Mouse (Mus musculus) hindbrain, embryonic 11.5 days (tissue): Measurements from ENCODE around the gene Robo4. TPM values are rescaled to one million over a fixed set of nuclear protein-coding genes. Genes with fewer than 3 reads are reported as not detected.

ENCODE experiments used
- ATAC-seq: fragments of 200-750 bp; cut with Nextera tagmentation; 2 replicates; pipeline ENCODE4 v1.8.0; 2017; ENCODE audit warnings: mild to moderate bottlenecking, moderate TSS enrichment, moderate library complexity; ENCODE audit not compliant: low FRiP score
- DNase-seq: peaks from one replicate; pipeline ENCODE4 v3.0.0-alpha.2; 2015; ENCODE audit warnings: low spot score
- H3K27ac ChIP-seq: fragments of 300-500 bp; sonication (generic); 2 replicates; pipeline ENCODE4 v1.5.1; 2014; ENCODE audit warnings: mild to moderate bottlenecking, low read depth, low read length
- H3K27me3 ChIP-seq: fragments of 300-500 bp; sonication (generic); 2 replicates; pipeline ENCODE4 v1.6.1; 2014; ENCODE audit warnings: mild to moderate bottlenecking, low read length, moderate library complexity, mixed read lengths; ENCODE audit not compliant: control insufficient read depth, insufficient read depth
- H3K36me3 ChIP-seq: fragments of 300-500 bp; sonication (generic); 2 replicates; pipeline ENCODE4 v1.6.1; 2014; ENCODE audit warnings: mild to moderate bottlenecking, low read length, moderate library complexity, mixed read lengths; ENCODE audit not compliant: control insufficient read depth, insufficient read depth
- H3K4me1 ChIP-seq: fragments of 300-500 bp; sonication (generic); replicated peaks from 2 replicates; pipeline ENCODE4 v1.6.1; 2014; ENCODE audit warnings: low read length, mixed read lengths; ENCODE audit not compliant: control insufficient read depth, insufficient read depth
- H3K4me2 ChIP-seq: fragments of 300-500 bp; sonication (generic); replicated peaks from 2 replicates; pipeline ENCODE4 v1.6.1; 2014; ENCODE audit warnings: mild to moderate bottlenecking, low read depth, low read length
- H3K4me3 ChIP-seq: fragments of 300-500 bp; sonication (generic); 2 replicates; pipeline ENCODE4 v1.5.1; 2014; ENCODE audit warnings: low read depth, low read length
- H3K9ac ChIP-seq: fragments of 300-500 bp; sonication (generic); 2 replicates; pipeline ENCODE4 v1.6.1; 2014; ENCODE audit warnings: low read depth, low read length
- H3K9me3 ChIP-seq: fragments of 300-500 bp; sonication (generic); 2 replicates; pipeline ENCODE4 v1.6.1; 2016; ENCODE audit warnings: low read length; ENCODE audit not compliant: control insufficient read depth
- WGBS: fragments of 180-500 bp; shearing (Covaris S2); extraction: QIAGEN DNeasy Blood & Tissue Kit; methylation state at CpG from one replicate; pipeline ENCODE4 v1.1.7; 2014; 5-methylcytosine and 5-hydroxymethylcytosine counted together
- polyA plus RNA-seq: library from polyadenylated mRNA; unstranded; fragments of >200 nt; fragmentation: Nextera tagmentation; extraction: Ambion mirVana; gene quantifications from 2 replicates; pipeline ENCODE4 v1.2.1, GENCODE M21; 2014

Gene Robo4
- polyA plus RNA-seq, 1 experiment from 2014 or later, result 5.5 TPM

GRCm38 (mm10) chr9:37454011-37454492 is 52.4 kb downstream of the Robo4 start:
- H3K4me2 ChIP-seq, result no peak overlapping the region

GRCm38 (mm10) chr9:37454991-37455390 is 53.3 kb downstream of the Robo4 start:
- no peaks in the 10 kb centered on the region for H3K36me3 ChIP-seq
- DNase-seq, result no peak
- no peak overlapping the region for H3K9ac ChIP-seq
- H3K27ac ChIP-seq, result peak overlapping the region; percentile 73
- no peaks in the 10 kb centered on the region for H3K9me3 ChIP-seq
- no peak overlapping the region for H3K4me3 ChIP-seq
- H3K4me2 ChIP-seq, result no peak overlapping the region
- H3K27me3 ChIP-seq, result peaks cover 80% of the 10 kb centered on the region
- 3% methylated on average over 3 of the region's 3 CpGs for WGBS
- ATAC-seq, result 0 out of 2 replicates have a peak, but pooled peaks have one; percentile 3
- H3K4me1 ChIP-seq, result peaks cover 6% of the 10 kb centered on the region

More at GRCm38 (mm10) chr9:37454011-37454492, 52.4 kb downstream of the Robo4 start:
- peaks cover 6% of the 10 kb centered on the region for H3K4me1 ChIP-seq
- H3K36me3 ChIP-seq, result no peaks in the 10 kb centered on the region
- ATAC-seq (peak; percentile 86), DNase-seq (peak; percentile 80)
- WGBS, result 5% methylated on average over 6 of the region's 6 CpGs
- no peak overlapping the region for H3K9ac ChIP-seq
- H3K27me3 ChIP-seq, result peaks cover 74% of the 10 kb centered on the region
- no peaks in the 10 kb centered on the region for H3K9me3 ChIP-seq
- no peak overlapping the region for H3K4me3 ChIP-seq
- H3K27ac ChIP-seq, result peak overlapping the region; percentile 73; the same call in 1 of the 2 replicates

DNA sequence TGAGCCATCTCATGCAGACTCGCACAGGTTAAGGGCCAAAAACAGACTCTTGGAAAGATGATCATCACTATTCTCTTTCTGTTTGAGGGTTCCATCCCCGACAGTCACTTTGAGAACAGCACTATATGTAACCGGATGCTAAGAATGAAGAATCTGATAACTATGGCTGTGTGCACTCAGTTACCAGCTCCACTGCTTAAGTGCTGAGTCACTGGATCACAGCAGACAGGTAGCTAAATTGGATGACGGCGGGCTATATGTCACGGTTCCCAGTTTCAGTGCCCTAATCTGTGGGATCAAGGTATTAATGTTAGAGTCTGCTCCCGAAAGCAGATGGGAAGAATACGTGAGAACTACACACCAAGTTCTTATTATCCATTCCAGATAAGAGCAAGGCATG is 54.2 kb downstream of the Robo4 start:
- Histone ChIP-seq H3K36me3 (no peaks in the 10 kb centered on the region), H3K4me2 (peak overlapping the region; percentile 6), H3K27me3 (peaks cover 83% of the 10 kb centered on the region), H3K27ac (no peak overlapping the region), H3K9ac (no peak overlapping the region), H3K4me3 (no peak overlapping the region), H3K9me3 (no peaks in the 10 kb centered on the region), H3K4me1 (peaks cover 6% of the 10 kb centered on the region)
- 2% methylated on average over 8 of the region's 8 CpGs for WGBS
- DNase-seq (peak; percentile 29), ATAC-seq (no peak)

DNA sequence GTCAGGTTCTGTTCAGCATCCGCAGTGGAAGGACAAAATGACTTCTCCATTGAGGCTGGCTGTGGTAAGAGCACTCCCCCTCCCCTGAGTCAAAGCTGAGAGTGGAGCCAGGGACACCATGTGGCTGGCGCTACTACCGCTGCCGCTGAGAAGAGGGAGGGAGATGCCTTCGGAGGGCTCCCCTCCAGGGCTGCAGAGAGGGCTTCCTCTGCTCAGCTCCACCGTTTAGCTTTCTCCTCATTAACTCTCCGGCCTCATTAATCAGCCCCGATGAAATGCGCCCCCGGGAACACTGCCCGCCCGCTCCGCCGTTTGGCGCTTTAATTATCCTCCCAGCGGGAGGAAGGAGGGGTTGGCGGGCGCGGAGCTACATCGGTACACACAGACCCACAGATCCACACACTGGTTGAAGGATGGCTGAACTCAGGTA is 54.8 kb downstream of the Robo4 start:
- ATAC-seq (peak; percentile 51), DNase-seq (peak; percentile 71)
- H3K9me3 ChIP-seq, result no peaks in the 10 kb centered on the region
- peak overlapping the region; percentile 43; the same call in 1 of the 2 replicates for H3K27ac ChIP-seq
- 0% methylated on average over 19 of the region's 20 CpGs for WGBS
- H3K4me3 ChIP-seq, result 0 out of 2 replicates have a peak overlapping the region, but pooled peaks have one; percentile 8
- peaks cover 6% of the 10 kb centered on the region for H3K4me1 ChIP-seq
- no peaks in the 10 kb centered on the region for H3K36me3 ChIP-seq
- H3K27me3 ChIP-seq, result peaks cover 86% of the 10 kb centered on the region
- H3K4me2 ChIP-seq, result peak overlapping the region; percentile 6
- no peak overlapping the region for H3K9ac ChIP-seq

- Histone ChIP-seq H3K27me3 (peaks cover 84% of the 10 kb centered on the region), H3K27ac (peak overlapping the region; percentile 43), H3K4me2 (no peak overlapping the region), H3K4me3 (no peak overlapping the region), H3K9me3 (no peaks in the 10 kb centered on the region), H3K36me3 (no peaks in the 10 kb centered on the region), H3K9ac (no peak overlapping the region), H3K4me1 (peaks cover 6% of the 10 kb centered on the region)
- ATAC-seq, result no peak
- 44% methylated on average over 1 of the region's 1 CpGs for WGBS
- no peak for DNase-seq
Observed at GRCm38 (mm10) chr9:37457151-37457550, 55.5 kb downstream of the Robo4 start.

- Histone ChIP-seq H3K9me3 (no peaks in the 10 kb centered on the region), H3K9ac (peak overlapping the region; percentile 69), H3K27ac (peak overlapping the region; percentile 94), H3K36me3 (no peaks in the 10 kb centered on the region), H3K27me3 (peaks cover 72% of the 10 kb centered on the region), H3K4me3 (peak overlapping the region; percentile 40), H3K4me2 (peak overlapping the region; percentile 77), H3K4me1 (peaks cover 2% of the 10 kb centered on the region)
- no peak for ATAC-seq
- DNase-seq, result peak; percentile 50
- 1% methylated on average over 9 of the region's 9 CpGs for WGBS
Observed at GRCm38 (mm10) chr9:37459665-37460042, 58.0 kb downstream of the Robo4 start.

DNA sequence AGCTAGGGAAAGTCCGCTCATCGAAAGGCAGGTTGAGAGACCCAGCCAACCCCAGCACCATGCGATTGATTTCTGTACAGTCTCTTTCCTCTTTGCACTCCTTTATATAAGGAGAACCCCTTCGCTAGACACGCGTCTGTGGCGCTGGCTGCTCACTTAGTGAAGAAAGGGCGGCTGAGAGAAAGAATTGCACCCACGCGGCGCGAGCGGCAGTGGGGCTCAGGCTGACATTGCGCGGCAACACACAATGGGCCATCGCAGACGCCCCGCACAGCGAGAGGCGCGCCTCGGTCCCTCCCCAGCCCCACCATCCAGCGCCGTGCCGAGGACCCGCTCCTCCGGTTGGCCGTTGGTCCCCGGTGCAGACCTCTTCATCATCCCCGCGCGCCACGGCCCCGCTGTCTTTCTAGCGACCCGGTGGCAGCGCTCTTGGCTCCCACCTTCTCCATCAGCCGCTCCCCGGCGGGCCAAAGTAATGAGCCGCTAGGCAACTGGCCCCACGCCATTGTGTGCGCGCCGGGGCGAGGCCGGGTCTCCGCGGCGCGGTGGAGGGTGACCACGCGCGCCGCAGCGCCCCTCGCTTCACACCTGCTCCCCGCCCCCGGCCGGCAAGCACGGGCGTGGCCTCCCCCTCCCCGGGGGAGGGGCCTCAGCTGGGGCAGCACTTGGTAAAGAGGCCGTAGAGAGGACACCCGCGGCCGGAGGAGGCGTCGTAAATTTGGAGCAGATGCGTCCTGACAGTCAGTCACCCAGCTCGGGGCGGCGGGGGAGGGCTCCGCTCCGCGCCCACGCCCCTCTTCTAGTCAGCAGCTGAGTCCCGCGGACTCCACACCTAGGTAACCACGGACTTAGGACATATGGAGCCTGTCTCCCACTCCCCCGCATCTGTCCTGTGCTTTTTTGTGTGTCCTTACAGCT is 58.6 kb downstream of the Robo4 start:
- H3K36me3 ChIP-seq, result no peaks in the 10 kb centered on the region
- peak overlapping the region; percentile 94 for H3K27ac ChIP-seq
- H3K27me3 ChIP-seq, result peaks cover 68% of the 10 kb centered on the region
- ATAC-seq (peak; percentile 76), DNase-seq (peak; percentile 80)
- H3K4me1 ChIP-seq, result no peaks in the 10 kb centered on the region; the same call in 1 of the 2 replicates
- peak overlapping the region; percentile 40 for H3K4me3 ChIP-seq
- no peaks in the 10 kb centered on the region for H3K9me3 ChIP-seq
- H3K9ac ChIP-seq, result peak overlapping the region; percentile 69
- under 1% methylated on average over 75 of the region's 81 CpGs for WGBS
- peak overlapping the region; percentile 77 for H3K4me2 ChIP-seq

DNA sequence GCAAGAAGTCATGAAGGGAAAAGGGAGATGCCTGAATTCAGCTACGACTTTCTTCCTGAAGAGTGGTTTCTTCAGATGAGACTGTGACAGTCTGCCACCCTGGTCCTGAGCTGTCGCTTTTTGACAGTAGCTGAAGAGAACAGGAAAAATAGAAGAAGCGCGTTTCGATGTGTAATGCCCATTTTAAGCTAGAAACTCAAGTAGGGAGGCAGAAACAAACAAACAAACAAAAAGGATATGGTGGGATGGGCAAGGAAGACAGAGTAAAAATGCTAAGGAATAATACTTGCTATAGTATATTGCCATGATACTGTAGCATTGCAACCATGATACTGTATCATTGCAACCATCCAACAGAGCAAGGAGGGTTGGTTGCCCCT is 59.3 kb downstream of the Robo4 start:
- H3K4me3 ChIP-seq, result no peak overlapping the region; the same call in 1 of the 2 replicates
- H3K9me3 ChIP-seq, result no peaks in the 10 kb centered on the region
- WGBS, result 7% methylated on average over 5 of the region's 5 CpGs
- H3K9ac ChIP-seq, result no peak overlapping the region
- no peaks in the 10 kb centered on the region; the same call in 1 of the 2 replicates for H3K4me1 ChIP-seq
- no peaks in the 10 kb centered on the region for H3K36me3 ChIP-seq
- peak overlapping the region; percentile 77; the same call in 1 of the 2 replicates for H3K4me2 ChIP-seq
- H3K27me3 ChIP-seq, result peaks cover 64% of the 10 kb centered on the region
- DNase-seq (no peak), ATAC-seq (no peak)
- peak overlapping the region; percentile 94; the same call in 1 of the 2 replicates for H3K27ac ChIP-seq
